Mouse (Mus musculus): ENCODE results near the gene Ppp1r9b. TPM values are rescaled to one million over a fixed set of nuclear protein-coding genes. Genes with fewer than 3 reads are reported as not detected.

Ppp1r9b gene
- polyA plus RNA-seq, 1 experiment, result 20.0 TPM

GRCm38 (mm10) chr11:94974951-94975350, 15.9 kb upstream of the Ppp1r9b start:
- no peak for DNase-seq (ENCODE audit: low read depth, low spot score)

GRCm38 (mm10) chr11:94976199-94976598, 14.6 kb upstream of the Ppp1r9b start, which contains the start of gene Sgca:
Sgca (minus strand) TSS chr11:94976327.
- DNase-seq (ENCODE audit: low read depth, low spot score), result no peak
- 76% methylated on average over 5 of the region's 5 CpGs for WGBS

More at GRCm38 (mm10) chr11:94974951-94975350, 15.9 kb upstream of the Ppp1r9b start:
- 72% methylated on average over 2 of the region's 2 CpGs for WGBS

GRCm38 (mm10) chr11:94978178-94978915, 12.5 kb upstream of the Ppp1r9b start:
- DNase-seq (ENCODE audit: low read depth, low spot score), result no peak
- 40% methylated on average over 9 of the region's 9 CpGs for WGBS

GRCm38 (mm10) chr11:94978947-94979346, 11.9 kb upstream of the Ppp1r9b start:
- under 1% methylated on average over 20 of the region's 20 CpGs for WGBS

GRCm38 (mm10) chr11:94979462-94980179, 11.2 kb upstream of the Ppp1r9b start:
- WGBS, result 76% methylated on average over 11 of the region's 11 CpGs
- DNase-seq (ENCODE audit: low read depth, low spot score), result no peak

More at GRCm38 (mm10) chr11:94978947-94979346, 11.9 kb upstream of the Ppp1r9b start:
- peak; percentile 95 for DNase-seq (ENCODE audit: low read depth, low spot score)

- 28% methylated on average over 1 of the region's 1 CpGs for WGBS
- DNase-seq (ENCODE audit: low read depth, low spot score), result no peak
Observed at GRCm38 (mm10) chr11:94985140-94985539, 5.7 kb upstream of the Ppp1r9b start.

GRCm38 (mm10) chr11:94985822-94986221, 5.0 kb upstream of the Ppp1r9b start:
- 75% methylated on average over 5 of the region's 5 CpGs for WGBS

GRCm38 (mm10) chr11:94986435-94986834, 4.4 kb upstream of the Ppp1r9b start:
- DNase-seq (ENCODE audit: low read depth, low spot score), result no peak
- WGBS, result 40% methylated on average over 2 of the region's 2 CpGs

More at GRCm38 (mm10) chr11:94985822-94986221, 5.0 kb upstream of the Ppp1r9b start:
- DNase-seq (ENCODE audit: low read depth, low spot score), result no peak

GRCm38 (mm10) chr11:94987341-94987740, 3.5 kb upstream of the Ppp1r9b start:
- no peak for DNase-seq (ENCODE audit: low read depth, low spot score)
- WGBS, result 53% methylated on average over 6 of the region's 6 CpGs

- DNase-seq (ENCODE audit: low read depth, low spot score), result no peak
- 78% methylated on average over 8 of the region's 8 CpGs for WGBS
Observed at GRCm38 (mm10) chr11:94987851-94988250, 3.0 kb upstream of the Ppp1r9b start.

GRCm38 (mm10) chr11:94988780-94989561, 1.9 kb upstream of the Ppp1r9b start:
- DNase-seq (ENCODE audit: low read depth, low spot score), result no peak
- WGBS, result 21% methylated on average over 10 of the region's 10 CpGs

GRCm38 (mm10) chr11:94989562-94990017, 1.2 kb upstream of the Ppp1r9b start:
- peak; percentile 94 for DNase-seq (ENCODE audit: low read depth, low spot score)
- WGBS, result 1% methylated on average over 12 of the region's 12 CpGs

GRCm38 (mm10) chr11:94990102-94990748, 610 bp upstream of the Ppp1r9b start:
- DNase-seq (ENCODE audit: low read depth, low spot score), result no peak
- WGBS, result 45% methylated on average over 6 of the region's 6 CpGs

- under 1% methylated on average over 98 of the region's 99 CpGs for WGBS
Observed at GRCm38 (mm10) chr11:94991641-94992479, 1.0 kb downstream of the Ppp1r9b start.

GRCm38 (mm10) chr11:94992480-94992753, 1.6 kb downstream of the Ppp1r9b start:
- no peak for DNase-seq (ENCODE audit: low read depth, low spot score)
- under 1% methylated on average over 20 of the region's 20 CpGs for WGBS

More at GRCm38 (mm10) chr11:94991641-94992479, 1.0 kb downstream of the Ppp1r9b start:
- DNase-seq (ENCODE audit: low read depth, low spot score), result no peak

- peak; percentile 85 for DNase-seq (ENCODE audit: low read depth, low spot score)
- WGBS, result under 1% methylated on average over 22 of the region's 22 CpGs
Observed at GRCm38 (mm10) chr11:94992754-94993606, 2.1 kb downstream of the Ppp1r9b start.

- no peak for DNase-seq (ENCODE audit: low read depth, low spot score)
- WGBS, result 51% methylated on average over 10 of the region's 10 CpGs
Observed at GRCm38 (mm10) chr11:94994208-94994814, 3.5 kb downstream of the Ppp1r9b start.
